Mouse (Mus musculus): Measurements from ENCODE around the gene Olfr175-ps1. TPM values are rescaled to one million over a fixed set of nuclear protein-coding genes. Genes with fewer than 3 reads are reported as not detected.

Gene Olfr175-ps1
- total RNA-seq (2021): not detected
- long read RNA-seq, experiment 1: 0 reads
- long read RNA-seq, experiment 2: 0 reads

DNA sequence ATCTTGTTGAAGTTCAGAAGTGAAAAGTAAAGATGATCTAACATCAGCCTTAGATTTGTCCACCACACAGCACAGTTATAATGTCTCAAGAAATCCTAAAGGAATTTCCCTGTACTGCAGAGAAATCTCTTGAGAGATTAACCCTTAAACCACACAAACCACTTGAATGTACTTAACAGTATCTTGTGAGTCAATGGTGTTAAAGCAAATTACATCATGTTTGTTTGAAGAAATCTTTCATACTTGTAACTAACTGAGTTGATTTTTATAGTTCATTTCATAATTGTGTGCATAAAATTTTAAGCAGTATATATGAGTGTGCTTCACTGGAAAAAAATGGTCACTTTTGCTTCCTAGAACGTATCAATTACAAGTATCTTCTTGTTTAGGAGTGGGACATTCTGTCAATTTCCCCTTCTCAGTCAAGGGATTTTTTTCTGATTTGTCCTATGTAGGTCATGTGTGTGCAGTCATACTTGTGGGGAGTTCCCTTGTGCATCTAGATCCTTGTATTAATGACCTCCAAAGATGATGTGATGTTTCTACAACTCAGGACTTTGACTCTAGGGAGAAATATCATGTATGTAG is at the start of gene Olfr175-ps1:
Gene Olfr175-ps1, minus strand, starts transcription at position 51 of the 588 bp plus-strand sequence.
- no peak for DNase-seq

- DNase-seq: no peak
Observed at GRCm38 (mm10) chr16:58874668-58875067, 48.1 kb upstream of the Olfr175-ps1 start, which contains the start of gene Olfr177. Olfr177 (minus strand) TSS chr16:58874768.

GRCm38 (mm10) chr16:58861479-58861878 is 34.9 kb upstream of the Olfr175-ps1 start:
- DNase-seq: no peak

DNA sequence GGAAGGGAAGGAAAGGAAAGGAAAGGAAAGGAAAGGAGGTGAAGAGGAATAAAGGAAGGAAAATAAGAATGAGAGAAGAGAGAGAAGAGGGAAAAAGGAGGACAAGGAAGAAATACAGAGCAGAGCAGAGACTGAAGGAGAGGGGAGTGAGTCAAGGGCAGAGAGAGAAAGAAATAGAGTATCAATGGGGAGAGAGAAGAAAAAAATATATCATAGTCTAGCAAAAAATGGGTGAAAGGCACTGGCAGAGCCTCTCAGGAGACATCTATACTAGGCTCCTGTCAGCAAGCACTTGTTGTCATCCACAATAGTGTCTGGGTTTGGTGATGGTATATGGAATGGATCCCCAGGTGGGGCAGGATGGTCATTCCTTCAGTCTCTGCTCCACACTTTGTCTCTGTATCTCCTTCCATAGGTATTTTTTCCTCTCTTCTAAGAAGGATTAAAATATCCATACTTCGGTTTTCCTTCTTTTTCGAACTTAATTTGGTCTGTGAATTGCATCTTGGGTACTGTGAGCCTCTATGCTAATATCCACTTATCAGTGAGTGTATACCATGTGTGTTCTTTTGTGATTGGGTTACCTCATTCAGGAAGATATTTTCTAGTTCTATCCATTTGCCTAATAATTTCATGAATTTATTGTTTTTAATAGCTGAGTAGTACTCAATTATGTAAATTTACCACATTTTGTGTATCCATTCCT is 33.6 kb upstream of the Olfr175-ps1 start:
- no peak for DNase-seq

DNA sequence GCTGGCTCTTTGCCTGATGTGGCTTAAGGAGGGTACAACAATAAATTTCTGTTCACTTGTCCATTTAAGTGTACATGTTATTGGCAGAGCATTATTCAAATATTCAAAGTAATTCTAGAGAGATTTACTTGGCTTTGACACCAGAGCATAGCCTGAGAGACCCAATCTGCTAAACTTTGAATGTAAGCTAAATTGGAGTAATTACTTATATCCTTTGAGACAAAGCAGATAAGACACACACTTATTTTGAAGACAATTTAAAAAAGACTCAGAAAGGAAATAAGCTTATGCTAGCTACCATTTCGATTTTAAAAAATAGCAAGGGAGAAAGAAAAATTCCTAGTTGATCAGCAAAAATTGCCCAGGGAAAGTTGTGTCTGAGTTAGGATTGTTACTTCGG is 26.4 kb downstream of the Olfr175-ps1 start, which contains the start of gene Olfr173:
Gene Olfr173, minus strand, starts transcription at position 101 of the 400 bp plus-strand sequence.
- no peak for DNase-seq

Other genes with a start within 250 kb of the Olfr175-ps1 start
- gene Gm813, start 209.8 kb downstream of the Olfr175-ps1 start, total RNA-seq (2021): not detected
- gene E330017A01Rik, start 188.0 kb downstream of the Olfr175-ps1 start, total RNA-seq (2021): not detected
- 10 to 100 TPM; 12.0 to 12.4 TPM for gene Cpox, start 156.5 kb downstream of the Olfr175-ps1 start, total RNA-seq (2021)
- not detected for gene Gpr15, start 107.7 kb downstream of the Olfr175-ps1 start, total RNA-seq (2021)
- gene Cldnd1, start 98.9 kb downstream of the Olfr175-ps1 start, total RNA-seq (2021): 10 to 100 TPM; 54.6 to 68.2 TPM
- gene Olfr172, start 63.6 kb downstream of the Olfr175-ps1 start, total RNA-seq (2021): not detected
- gene Olfr173, start 26.5 kb downstream of the Olfr175-ps1 start, total RNA-seq (2021): not detected
- gene Olfr177, start 48.0 kb upstream of the Olfr175-ps1 start, total RNA-seq (2021): not detected
- gene Olfr178, start 65.3 kb upstream of the Olfr175-ps1 start, total RNA-seq (2021): not detected
- gene Olfr181, start 102.0 kb upstream of the Olfr175-ps1 start, total RNA-seq (2021): not detected
- not detected for gene Olfr180, start 102.6 kb upstream of the Olfr175-ps1 start, total RNA-seq (2021)
- gene Olfr183, start 168.6 kb upstream of the Olfr175-ps1 start, total RNA-seq (2021): not detected
- gene Olfr186, start 203.5 kb upstream of the Olfr175-ps1 start, total RNA-seq (2021): not detected
- not detected for gene Olfr187, start 213.0 kb upstream of the Olfr175-ps1 start, total RNA-seq (2021)